Mouse (Mus musculus) megakaryocyte-erythroid progenitor cell, adult 5-6 weeks (primary cell): ENCODE measurements around the gene Nfia. TPM values are rescaled to one million over a fixed set of nuclear protein-coding genes. Genes with fewer than 3 reads are reported as not detected.
A peak's percentile ranks its signal among the peaks of the same experiment; 100 is the strongest.

Experiments
- ATAC-seq: replicated peaks from 2 replicates; pipeline ENCODE4 v1.8.0; 2016; ENCODE audit warnings: mild to moderate bottlenecking, inconsistent platforms; ENCODE audit not compliant: severe bottlenecking, poor library complexity, low FRiP score, low TSS enrichment
- total RNA-seq, 2 experiments: library from RNA; stranded (forward) in 1 of 2; stranded (reverse) in 1 of 2; fragments of 200-1000, 215-1000 nt in 1 of 2; fragments of >200 nt in 1 of 2; fragmentation: Nextera tagmentation in 1 of 2; gene quantifications; 2 replicates each; pipeline ENCODE4 v1.2.3; 2014 to 2017

Nfia gene
- total RNA-seq, 2 experiments from 2014 or later: 33.0 to 212 TPM

DNA sequence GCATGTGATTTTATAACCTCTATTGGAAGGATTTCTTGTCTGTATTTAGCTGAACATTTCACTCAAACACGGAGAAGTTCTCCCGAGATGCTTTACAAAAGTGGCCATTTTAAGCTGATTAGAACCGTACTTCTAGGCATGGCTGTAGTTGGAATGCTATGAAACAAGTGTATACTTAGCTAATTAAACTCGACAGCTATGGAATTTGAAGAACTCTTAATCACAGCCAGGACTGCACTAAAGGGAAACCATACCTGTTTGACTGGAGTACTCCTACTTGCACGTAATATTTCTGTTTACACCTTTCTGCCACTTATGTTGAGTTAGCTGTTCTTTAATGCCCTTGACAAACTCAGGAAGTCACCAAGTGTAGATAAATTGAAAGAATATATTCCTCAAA, 79.2 kb downstream of the Nfia start:
- ATAC-seq: no peak

DNA sequence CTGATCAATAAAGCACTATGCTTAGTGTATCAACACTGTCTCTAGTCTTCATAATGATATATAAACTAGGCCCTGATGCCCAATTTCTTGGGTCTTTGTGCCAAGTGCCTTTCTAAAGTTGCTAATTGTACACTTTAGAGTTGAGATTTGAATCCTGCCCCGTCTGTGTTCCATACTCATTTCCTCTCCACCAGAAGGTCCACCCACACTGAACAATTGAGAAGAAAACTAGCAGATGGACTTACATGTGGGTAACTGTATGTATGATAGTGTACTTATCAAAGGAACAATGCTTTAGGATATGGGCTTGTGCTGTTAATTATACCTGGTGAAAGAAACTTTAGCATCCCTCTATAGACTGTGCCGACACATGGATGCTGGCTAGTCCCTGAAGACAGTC, 80.1 kb downstream of the Nfia start:
- no peak for ATAC-seq

GRCm38 (mm10) chr4:97854779-97855178, 82.2 kb downstream of the Nfia start:
- no peak; the same call in 1 of the 2 replicates for ATAC-seq

- peak; percentile 38; the same call in 1 of the 2 replicates for ATAC-seq
These were observed 83.3 kb downstream of the Nfia start for GRCm38 (mm10) chr4:97855712-97856420.

DNA sequence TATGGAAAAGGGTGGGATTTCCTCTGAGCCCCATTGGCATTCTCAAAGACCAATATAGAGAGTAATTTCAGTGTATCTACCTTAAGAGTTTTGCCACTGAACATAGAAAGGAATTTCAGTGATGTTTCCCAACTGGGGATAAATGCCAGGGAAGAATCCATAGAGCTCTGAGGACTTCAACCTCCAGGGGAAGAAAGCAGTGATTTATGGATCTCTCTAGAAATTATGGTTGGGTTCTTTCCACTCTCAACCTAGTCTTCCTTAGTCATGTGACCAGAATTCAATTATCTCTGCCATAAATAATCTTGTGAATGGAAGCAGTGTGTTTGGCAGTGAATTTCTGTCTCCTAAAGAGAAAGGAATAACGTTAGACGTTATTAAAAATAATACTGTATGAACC, 85.0 kb downstream of the Nfia start:
- ATAC-seq: no peak

- ATAC-seq: no peak
These were observed 86.9 kb downstream of the Nfia start for GRCm38 (mm10) chr4:97859431-97859830.

DNA sequence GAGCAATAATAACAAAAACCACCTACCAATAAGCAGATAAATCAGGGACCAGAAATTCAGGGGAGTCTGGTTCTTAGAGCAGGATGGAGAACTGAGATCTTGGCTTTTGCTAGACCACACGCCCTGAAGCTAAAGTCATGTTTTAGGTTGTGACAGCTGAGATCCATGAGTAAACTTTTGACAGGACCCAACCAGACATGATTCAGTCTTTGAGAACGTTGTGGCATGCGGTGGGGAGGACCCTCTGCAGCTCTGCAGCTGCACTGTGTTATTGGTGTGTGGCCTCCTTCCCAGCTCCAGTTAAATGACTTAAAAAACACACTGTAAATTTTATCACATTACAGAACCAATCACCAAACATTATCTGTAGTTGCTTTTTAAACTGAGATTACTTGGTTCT, 87.8 kb downstream of the Nfia start:
- no peak for ATAC-seq

DNA sequence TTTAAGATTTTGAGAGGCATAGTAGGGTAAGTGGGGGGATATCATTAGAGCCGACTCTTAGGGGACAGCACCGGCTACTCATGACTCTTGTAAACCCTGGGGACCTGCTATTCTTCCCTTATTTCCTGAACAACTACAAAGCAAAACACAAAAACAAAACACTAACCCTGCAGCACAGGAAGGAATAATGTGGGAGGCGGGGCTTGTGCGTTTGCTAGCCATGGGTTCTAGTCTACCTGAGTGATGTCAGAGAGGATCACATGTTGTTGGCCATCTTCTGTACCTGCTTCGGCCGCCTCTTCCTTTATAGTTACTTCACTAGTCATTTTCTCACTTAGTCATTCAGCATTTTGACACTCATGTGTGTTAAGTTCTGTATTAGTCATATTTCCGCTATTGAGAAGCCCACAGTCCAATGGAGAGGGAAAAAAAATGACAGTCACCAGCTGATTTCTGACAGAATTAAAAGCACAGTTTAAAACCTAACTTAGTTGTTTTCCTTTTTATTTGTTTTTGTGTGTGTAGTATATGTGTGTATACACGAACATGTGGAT, 88.3 kb downstream of the Nfia start:
- no peak for ATAC-seq

DNA sequence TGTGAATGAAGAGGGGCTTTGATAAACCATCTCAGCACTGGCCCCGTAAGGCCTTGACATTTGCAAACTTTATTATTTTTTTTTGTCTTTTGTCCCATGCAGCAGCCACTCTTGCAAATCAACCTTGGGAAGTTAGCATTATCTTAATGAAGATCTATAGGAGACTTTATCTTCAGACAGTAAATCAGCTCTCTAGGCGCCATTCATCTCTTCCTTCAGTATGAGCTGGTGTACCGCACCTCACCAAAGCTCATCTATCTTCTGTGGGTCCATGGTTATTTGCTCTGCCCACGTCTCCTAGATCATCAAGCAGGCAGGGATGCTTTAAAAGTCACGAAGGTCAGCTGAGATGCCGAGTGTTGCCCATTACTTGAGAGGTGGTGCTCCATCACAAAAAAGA, 89.8 kb downstream of the Nfia start:
- no peak for ATAC-seq

DNA sequence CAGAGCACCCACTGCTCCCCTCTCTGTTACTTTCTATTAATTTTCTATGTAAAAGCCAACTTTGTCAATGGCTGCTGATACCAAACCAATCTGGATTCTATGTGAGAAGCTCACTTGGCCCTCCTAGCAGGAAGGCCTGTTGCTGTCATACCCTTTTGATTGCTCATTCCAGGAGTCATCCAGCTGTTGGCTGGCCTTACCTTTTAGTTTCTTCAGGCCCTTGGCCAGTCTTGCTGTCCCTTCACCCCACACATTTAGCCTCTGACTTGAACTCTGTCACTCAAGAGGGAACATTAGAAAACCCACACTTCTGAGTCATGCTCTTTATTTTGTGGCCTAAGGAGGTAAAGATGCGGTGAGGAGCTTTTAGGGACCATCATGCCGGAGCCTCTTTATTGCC, 91.7 kb downstream of the Nfia start:
- no peak for ATAC-seq

GRCm38 (mm10) chr4:97865410-97865953, 92.9 kb downstream of the Nfia start:
- ATAC-seq: no peak

GRCm38 (mm10) chr4:97866463-97866862, 93.9 kb downstream of the Nfia start:
- ATAC-seq: no peak

DNA sequence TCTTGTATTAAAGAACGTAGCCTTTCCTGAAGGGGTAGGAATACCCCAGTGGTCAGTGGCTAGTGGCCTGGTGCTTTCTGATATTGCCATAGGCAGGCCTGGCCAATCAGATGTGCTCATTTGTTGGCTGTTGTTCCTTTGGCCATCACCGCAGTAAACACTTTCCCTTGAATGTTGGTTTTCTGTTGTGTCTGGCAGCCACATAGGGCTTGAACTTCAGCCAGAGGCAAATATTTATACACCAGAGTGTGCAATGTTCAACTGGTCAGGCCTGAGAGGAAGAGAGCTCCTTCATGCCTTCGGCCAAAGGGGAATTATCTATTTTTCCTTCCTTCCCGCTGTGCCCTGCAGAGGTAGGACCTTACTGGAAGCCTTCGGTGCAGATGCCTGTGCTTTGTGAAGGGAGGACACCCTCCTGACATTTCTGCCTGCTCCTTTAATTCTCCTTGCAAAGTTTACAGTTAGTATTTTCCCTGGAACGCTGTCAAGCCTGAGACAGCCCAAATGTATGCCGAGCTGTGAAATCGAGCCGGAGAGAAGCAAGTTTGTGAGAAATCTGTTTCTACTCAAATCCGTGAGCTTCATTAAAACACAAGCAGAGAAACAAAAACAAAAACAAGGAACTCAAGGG, 95.9 kb downstream of the Nfia start:
- no peak for ATAC-seq

- ATAC-seq: 0 out of 2 replicates have a peak, but pooled peaks have one; percentile 47
These were observed 96.5 kb downstream of the Nfia start for GRCm38 (mm10) chr4:97868938-97869440.

GRCm38 (mm10) chr4:97869451-97869850, 96.9 kb downstream of the Nfia start:
- ATAC-seq: no peak

- no peak for ATAC-seq
These were observed 99.4 kb downstream of the Nfia start for GRCm38 (mm10) chr4:97871770-97872439.

DNA sequence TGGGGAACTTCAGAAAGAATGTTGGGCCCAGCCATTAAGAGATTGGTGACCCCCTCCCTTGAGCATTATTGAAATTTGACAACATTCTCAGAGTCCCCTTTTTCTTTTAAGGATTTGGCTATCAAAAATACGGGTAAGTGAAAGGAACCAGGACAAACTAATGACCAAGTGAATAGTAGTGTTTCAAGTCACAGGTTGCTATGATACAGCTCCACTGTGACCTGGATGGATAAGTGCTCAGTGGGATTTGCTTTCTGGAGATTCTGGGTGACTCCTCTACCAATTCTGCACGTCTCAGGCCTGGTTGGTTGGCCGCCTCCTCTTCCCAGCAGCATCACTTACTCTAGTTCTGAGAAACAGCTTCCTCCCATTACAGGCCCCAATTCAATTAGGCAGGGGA, 102.4 kb downstream of the Nfia start:
- no peak for ATAC-seq

DNA sequence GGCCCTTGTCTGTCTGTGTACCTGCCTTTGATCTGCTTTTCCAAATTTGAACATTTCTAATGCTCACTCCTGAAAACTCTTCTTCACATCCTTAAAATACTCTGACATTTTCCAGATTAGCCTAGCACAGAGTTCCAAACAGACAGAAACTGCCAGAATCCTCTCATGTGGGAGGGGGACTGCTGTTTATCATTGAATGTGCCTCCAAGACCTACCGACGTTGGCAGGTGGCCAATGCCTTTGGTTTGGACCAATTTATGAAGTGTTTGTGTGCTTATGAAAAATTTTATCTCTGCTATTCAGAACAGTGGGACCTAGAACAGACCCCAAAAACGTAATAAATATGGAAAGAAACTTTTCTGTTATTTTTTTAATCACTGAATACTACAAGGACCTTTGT, 103.4 kb downstream of the Nfia start:
- ATAC-seq: peak; percentile 35; the same call in 1 of the 2 replicates

GRCm38 (mm10) chr4:97879696-97880095, 107.2 kb downstream of the Nfia start:
- ATAC-seq: no peak
